Mouse (Mus musculus): ENCODE results near the gene Kcna2.

Gene Kcna2

GRCm38 (mm10) chr3:107153772-107154655, 53.1 kb downstream of the Kcna2 start:
- peak; percentile 33 for DNase-seq

- no peak for DNase-seq
Measured at GRCm38 (mm10) chr3:107158856-107159255, 57.9 kb downstream of the Kcna2 start.

GRCm38 (mm10) chr3:107159418-107159817, 58.5 kb downstream of the Kcna2 start:
- DNase-seq: no peak

GRCm38 (mm10) chr3:107159859-107160324, 58.9 kb downstream of the Kcna2 start:
- no peak for DNase-seq

- DNase-seq: no peak
Measured at GRCm38 (mm10) chr3:107162741-107163140, 61.8 kb downstream of the Kcna2 start.
